Mouse (Mus musculus) testis, adult 2 months (tissue): ENCODE data around the gene Tnfrsf25. TPM values are rescaled to one million over a fixed set of nuclear protein-coding genes. Genes with fewer than 3 reads are reported as not detected.

ENCODE experiments used
- H3K27ac ChIP-seq: fragments of 200-500 bp; 2 replicates; pipeline ENCODE4 v1.5.1; 2012; ENCODE audit warnings: low read depth, low read length; ENCODE audit not compliant: control insufficient read depth, insufficient read depth
- H3K27me3 ChIP-seq: fragments of 200-500 bp; 2 replicates; pipeline ENCODE4 v1.6.1; 2012; ENCODE audit warnings: mild to moderate bottlenecking, low read length, moderate library complexity; ENCODE audit not compliant: control insufficient read depth, insufficient read depth
- H3K36me3 ChIP-seq: fragments of 200-500 bp; 2 replicates; pipeline ENCODE4 v1.6.1; 2012; ENCODE audit warnings: mild to moderate bottlenecking, low read length; ENCODE audit not compliant: control insufficient read depth, insufficient read depth
- H3K4me1 ChIP-seq: fragments of 200-500 bp; 2 replicates; pipeline ENCODE4 v1.6.1; 2012; ENCODE audit warnings: low read length; ENCODE audit not compliant: control insufficient read depth, insufficient read depth
- H3K4me3 ChIP-seq: fragments of 200-500 bp; 2 replicates; pipeline ENCODE4 v1.5.1; 2012; ENCODE audit warnings: low read depth, mild to moderate bottlenecking, low read length, moderate library complexity, mixed read lengths; ENCODE audit not compliant: control insufficient read depth
- CTCF ChIP-seq: fragments of 200-500 bp; IDR thresholded peaks from 2 replicates; pipeline ENCODE4 v1.5.1; 2012; ENCODE audit warnings: low read depth, mild to moderate bottlenecking, inconsistent platforms, low read length, moderate library complexity; ENCODE audit not compliant: control insufficient read depth, insufficient read depth, insufficient replicate concordance
- POLR2A ChIP-seq: fragments of 200-500 bp; IDR thresholded peaks from 2 replicates; pipeline ENCODE4 v1.6.1; 2012; ENCODE audit warnings: low read depth, mild to moderate bottlenecking, inconsistent platforms, low read length, moderate library complexity; ENCODE audit not compliant: control insufficient read depth
- polyA plus RNA-seq: library from polyadenylated mRNA; depleted of rRNA; stranded (reverse); fragments of >200 nt; gene quantifications from 2 replicates; pipeline ENCODE4 v1.2.3, GENCODE M21; 2012

The Tnfrsf25 gene
- polyA plus RNA-seq, 1 experiment: 1.5 TPM

GRCm38 (mm10) chr4:152130771-152131653 lies 15.3 kb downstream of the Tnfrsf25 start:
- H3K4me1 ChIP-seq: peaks cover 21% of the 10 kb centered on the region
- TF ChIP-seq POLR2A: no peak
- peak; percentile 19; the same call in 1 of the 2 replicates for TF ChIP-seq CTCF
- H3K27ac ChIP-seq: no peak overlapping the region
- H3K4me3 ChIP-seq: peak overlapping the region; percentile 63
- H3K27me3 ChIP-seq: no peaks in the 10 kb centered on the region; the same call in 1 of the 2 replicates
- no peaks in the 10 kb centered on the region for H3K36me3 ChIP-seq

GRCm38 (mm10) chr4:152131809-152132771 lies 16.4 kb downstream of the Tnfrsf25 start:
- no peak overlapping the region for H3K27ac ChIP-seq
- peaks cover 15% of the 10 kb centered on the region for H3K4me1 ChIP-seq
- no peaks in the 10 kb centered on the region for H3K36me3 ChIP-seq
- no peaks in the 10 kb centered on the region; the same call in 1 of the 2 replicates for H3K27me3 ChIP-seq
- no peak overlapping the region; the same call in 1 of the 2 replicates for H3K4me3 ChIP-seq
- no peak for TF ChIP-seq CTCF
- no peak for TF ChIP-seq POLR2A

GRCm38 (mm10) chr4:152132772-152133169 lies 17.0 kb downstream of the Tnfrsf25 start:
- Histone ChIP-seq H3K4me1 (peaks cover 15% of the 10 kb centered on the region), H3K36me3 (no peaks in the 10 kb centered on the region), H3K27me3 (no peaks in the 10 kb centered on the region; the same call in 1 of the 2 replicates), H3K27ac (no peak overlapping the region), H3K4me3 (no peak overlapping the region)
- TF ChIP-seq POLR2A (no peak), CTCF (no peak)

GRCm38 (mm10) chr4:152133213-152133612 lies 17.5 kb downstream of the Tnfrsf25 start:
- no peak overlapping the region for H3K4me3 ChIP-seq
- H3K36me3 ChIP-seq: no peaks in the 10 kb centered on the region
- no peaks in the 10 kb centered on the region; the same call in 1 of the 2 replicates for H3K27me3 ChIP-seq
- peaks cover 17% of the 10 kb centered on the region for H3K4me1 ChIP-seq
- H3K27ac ChIP-seq: no peak overlapping the region
- TF ChIP-seq POLR2A (no peak), CTCF (no peak)

- H3K36me3 ChIP-seq: no peaks in the 10 kb centered on the region
- TF ChIP-seq CTCF (peak; percentile 87), POLR2A (no peak)
- H3K27me3 ChIP-seq: no peaks in the 10 kb centered on the region; the same call in 1 of the 2 replicates
- no peak overlapping the region for H3K27ac ChIP-seq
- H3K4me3 ChIP-seq: no peak overlapping the region
- peaks cover 25% of the 10 kb centered on the region for H3K4me1 ChIP-seq
Measured at GRCm38 (mm10) chr4:152134507-152134906, 18.8 kb downstream of the Tnfrsf25 start.

- H3K4me3 ChIP-seq: no peak overlapping the region
- no peaks in the 10 kb centered on the region; the same call in 1 of the 2 replicates for H3K27me3 ChIP-seq
- peaks cover 25% of the 10 kb centered on the region for H3K4me1 ChIP-seq
- no peak overlapping the region for H3K27ac ChIP-seq
- 0 out of 2 replicates have a peak, but pooled peaks have one; percentile 17 for TF ChIP-seq CTCF
- TF ChIP-seq POLR2A: no peak
- no peaks in the 10 kb centered on the region for H3K36me3 ChIP-seq
Measured at GRCm38 (mm10) chr4:152135363-152135762, 19.6 kb downstream of the Tnfrsf25 start.

GRCm38 (mm10) chr4:152136112-152136875 lies 20.6 kb downstream of the Tnfrsf25 start:
- no peak overlapping the region for H3K4me3 ChIP-seq
- H3K27ac ChIP-seq: no peak overlapping the region
- TF ChIP-seq CTCF: peak; percentile 45; the same call in 1 of the 2 replicates
- TF ChIP-seq POLR2A: no peak
- H3K4me1 ChIP-seq: peaks cover 20% of the 10 kb centered on the region
- H3K36me3 ChIP-seq: no peaks in the 10 kb centered on the region
- no peaks in the 10 kb centered on the region; the same call in 1 of the 2 replicates for H3K27me3 ChIP-seq
